ENCODE assay signal across 10 mouse cellular contexts in genomic region chr4:152547886-152548663, GRCm38 (mm10).
A peak's percentile ranks its signal among the peaks of the same experiment; 100 is the strongest.
DNase-seq lines count a peak whose midpoint lies in the region; ATAC-seq and TF ChIP-seq lines count a peak whose summit lies in the region.
"Had no signal": no experiment of that assay in that cellular context is flagged by ENCODE, and none has a peak within 500 bp of the region (broad histone marks: within the 10 kb centered on the region; RNA-seq: fewer than 3 reads in every experiment).

No protein-coding gene starts in this region.

- H3K36me3 ChIP-seq in heart, postnatal 0 days (replicated peaks; ENCODE audit: control insufficient read depth, insufficient read depth, low read length), result no peaks in the 10 kb centered on the region
- H3K36me3 ChIP-seq in hindbrain, embryonic 14.5 days (replicated peaks; ENCODE audit: control insufficient read depth, insufficient read depth), result no peaks in the 10 kb centered on the region
- no peaks in the 10 kb centered on the region for H3K36me3 ChIP-seq in midbrain, embryonic 11.5 days (ENCODE audit: control insufficient read depth, insufficient read depth, low read length)

- H3K4me2 ChIP-seq in heart, postnatal 0 days (ENCODE audit: low read depth, low read length), result peak overlapping the region; percentile 13; the same call in 1 of the 2 replicates
- H3K4me2 ChIP-seq in hindbrain, embryonic 14.5 days (replicated peaks), result peak overlapping the region; percentile 27
- no peak overlapping the region for H3K4me2 ChIP-seq in midbrain, embryonic 11.5 days
- H3K4me2 ChIP-seq: embryonic facial prominence, embryonic 12.5 days had no signal

- no peak overlapping the region for H3K9ac ChIP-seq in heart, postnatal 0 days (replicated peaks; ENCODE audit: low read depth, low read length)
- peak overlapping the region; percentile 34 for H3K9ac ChIP-seq in hindbrain, embryonic 14.5 days
- H3K9ac ChIP-seq in midbrain, embryonic 11.5 days (ENCODE audit: low read length), result peak overlapping the region; percentile 40; the same call in 1 of the 2 replicates
- H3K9ac ChIP-seq: embryonic facial prominence, embryonic 12.5 days had no signal

- no peaks in the 10 kb centered on the region for H3K4me1 ChIP-seq in heart, postnatal 0 days (ENCODE audit: control insufficient read depth, insufficient read depth)
- H3K4me1 ChIP-seq in hindbrain, embryonic 14.5 days (replicated peaks; ENCODE audit: control insufficient read depth, insufficient read depth, low read length), result peaks cover 25% of the 10 kb centered on the region
- peaks cover 11% of the 10 kb centered on the region for H3K4me1 ChIP-seq in midbrain, embryonic 11.5 days (ENCODE audit: control insufficient read depth, insufficient read depth, low read length)
- H3K4me1 ChIP-seq: embryonic facial prominence, embryonic 12.5 days had no signal

- no peaks in the 10 kb centered on the region for H3K9me3 ChIP-seq in heart, postnatal 0 days (replicated peaks; ENCODE audit: control insufficient read depth, low read length)
- no peaks in the 10 kb centered on the region for H3K9me3 ChIP-seq in hindbrain, embryonic 14.5 days (ENCODE audit: control insufficient read depth, low read length)
- no peaks in the 10 kb centered on the region for H3K9me3 ChIP-seq in midbrain, embryonic 11.5 days (ENCODE audit: control insufficient read depth, low read length)

- ATAC-seq in heart, postnatal 0 days (ENCODE audit: insufficient read depth, low read depth), result no peak
- peak; percentile 36; the same call in 1 of the 2 replicates for ATAC-seq in hindbrain, embryonic 14.5 days (ENCODE audit: low FRiP score)
- peak; percentile 60 for ATAC-seq in midbrain, embryonic 11.5 days (ENCODE audit: low FRiP score)

- H3K4me3 ChIP-seq in heart, postnatal 0 days (ENCODE audit: low read depth, low read length), result no peak overlapping the region
- H3K4me3 ChIP-seq in hindbrain, embryonic 14.5 days (replicated peaks; ENCODE audit: low read length), result no peak overlapping the region
- H3K4me3 ChIP-seq in midbrain, embryonic 11.5 days (ENCODE audit: low read depth, low read length), result no peak overlapping the region
- H3K4me3 ChIP-seq: embryonic facial prominence, embryonic 12.5 days had no signal

- no peak for TF ChIP-seq CTCF in heart, postnatal 0 days (IDR thresholded peaks at IDR 0.05; ENCODE audit: low read depth)

- no peak for TF ChIP-seq EP300 in heart, postnatal 0 days (IDR thresholded peaks at IDR 0.05; ENCODE audit: low read depth)

- H3K27me3 ChIP-seq in heart, postnatal 0 days (ENCODE audit: control insufficient read depth, insufficient read depth, low read length), result no peaks in the 10 kb centered on the region
- no peaks in the 10 kb centered on the region for H3K27me3 ChIP-seq in hindbrain, embryonic 14.5 days (ENCODE audit: control insufficient read depth, insufficient read depth, low read length)
- no peaks in the 10 kb centered on the region for H3K27me3 ChIP-seq in midbrain, embryonic 11.5 days (ENCODE audit: control insufficient read depth, insufficient read depth, low read length)
- H3K27me3 ChIP-seq: embryonic facial prominence, embryonic 12.5 days had no signal

- 44% methylated on average over 37 of the region's 37 CpGs for WGBS in heart, postnatal 0 days
- 26% methylated on average over 37 of the region's 37 CpGs for WGBS in hindbrain, embryonic 14.5 days
- WGBS in midbrain, embryonic 11.5 days, result 40% methylated on average over 37 of the region's 37 CpGs

- H3K27ac ChIP-seq in heart, postnatal 0 days (ENCODE audit: low read depth), result no peak overlapping the region
- peak overlapping the region; percentile 82 for H3K27ac ChIP-seq in hindbrain, embryonic 14.5 days
- peak overlapping the region; percentile 32; the same call in 1 of the 2 replicates for H3K27ac ChIP-seq in midbrain, embryonic 11.5 days (ENCODE audit: low read depth, low read length)
- H3K27ac ChIP-seq: embryonic facial prominence, embryonic 12.5 days had no signal

- intact Hi-C loops in heart, postnatal 25 days (cut with DNase I), result no loop called here
- intact Hi-C loops in left cerebral cortex, postnatal 36 days (cut with DNase I), result no loop called here

- DNase-seq in heart, postnatal 0 days (ENCODE audit: low spot score), result no peak
- no peak for DNase-seq in heart, postnatal 25 days (ENCODE audit: low spot score)
- DNase-seq in c-Kit-positive CD71-positive TER-119-positive erythroid progenitor cells, embryonic 14.5 days (ENCODE audit: low spot score), result peak; percentile 15
- peak; percentile 37 for DNase-seq in hindbrain, embryonic 14.5 days (ENCODE audit: low spot score)
- no peak for DNase-seq in midbrain, embryonic 11.5 days (ENCODE audit: low spot score, missing footprints)
- DNase-seq in spleen, postnatal 14 days (ENCODE audit: low spot score in 2 of 2), result no peak
- DNase-seq in left cerebral cortex, postnatal 36 days (ENCODE audit: low spot score in 2 of 2), result no peak
- no peak for DNase-seq in cerebellum, adult 9-10 months
- DNase-seq: adrenal gland, postnatal 36 days had no signal

Comparison
In these comparisons a context has a peak if more than half of its experiments do, and no peak if none do; other contexts are left out.
1. DNase-seq: peak in c-Kit-positive CD71-positive TER-119-positive erythroid progenitor cells, embryonic 14.5 days (single experiment) and hindbrain, embryonic 14.5 days (single experiment); none in heart, postnatal 0 days (single experiment), heart, postnatal 25 days (single experiment), midbrain, embryonic 11.5 days (single experiment), spleen, postnatal 14 days (0 of 2), left cerebral cortex, postnatal 36 days (0 of 2) and cerebellum, adult 9-10 months (single experiment).